Mouse (Mus musculus) heart, postnatal 4 days (tissue): ENCODE measurements at regions not wholly inside any gene's neighbourhood (a gene's known extent, or its start where the extent isn't known, plus 50 kb on each side); places are given as distances from the start of the nearest gene placed in this dataset.

Experiments used
- DNase-seq: peaks from one replicate; pipeline ENCODE4 v3.0.0; 2021

DNA sequence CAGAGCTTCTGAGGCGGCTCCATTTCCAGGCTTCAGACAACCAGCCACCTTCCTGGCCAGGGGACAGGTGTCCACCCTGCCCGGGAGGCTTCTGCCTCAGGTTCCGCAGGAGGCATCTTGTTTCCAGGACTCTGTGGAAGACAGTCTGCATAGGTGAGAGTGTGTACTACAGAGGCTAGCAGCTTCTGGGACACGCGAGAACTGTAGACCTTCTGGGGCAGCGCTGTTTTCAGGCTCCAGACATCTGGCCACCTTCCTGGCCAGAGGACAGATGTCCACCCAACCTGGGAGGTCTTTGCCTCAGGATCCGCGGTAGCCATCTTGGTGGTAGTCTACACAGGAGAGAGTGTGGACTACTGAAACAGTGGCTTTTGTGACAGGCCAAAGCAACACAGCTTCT lies 258.8 kb upstream of the Pglyrp3 start:
- DNase-seq = peak; percentile 4
